Mouse (Mus musculus): Measurements from ENCODE around the gene Eif2d. TPM values are rescaled to one million over a fixed set of nuclear protein-coding genes. Genes with fewer than 3 reads are reported as not detected.

Eif2d gene
- polyA plus RNA-seq (2012; rRNA removed) = 39.3 and 45.1 TPM in 2 replicates

DNA sequence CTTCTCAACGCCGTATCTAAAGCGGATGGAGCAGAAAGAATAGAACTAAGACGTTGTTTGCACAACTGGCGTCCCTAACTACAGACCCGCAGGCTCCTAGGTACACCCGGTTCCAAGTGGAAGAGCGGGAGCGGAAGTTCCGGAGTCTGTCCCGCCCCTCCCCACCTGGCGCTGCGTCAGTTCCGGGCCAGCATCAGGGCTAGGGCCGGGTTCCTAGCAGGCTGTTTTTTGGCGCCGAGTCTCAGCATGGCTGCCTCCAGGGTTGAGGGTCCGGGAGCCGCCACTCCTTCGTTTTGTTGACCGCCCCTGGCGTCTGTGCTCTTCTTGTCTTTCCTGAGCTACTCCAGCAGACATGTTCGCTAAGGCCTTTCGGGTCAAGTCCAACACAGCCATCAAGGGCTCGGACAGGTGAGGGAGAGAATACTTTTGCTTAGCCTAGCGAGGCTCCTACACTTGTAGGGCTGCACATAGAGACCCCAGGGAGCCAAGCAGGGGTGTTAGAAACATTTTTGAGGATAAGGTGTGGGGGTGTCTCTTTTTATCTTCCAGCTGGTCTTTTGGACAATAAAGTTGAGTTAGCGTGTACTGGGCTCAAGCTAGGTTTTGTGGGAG is at the start of gene Eif2d:
Eif2d (plus strand) TSS at position 164 of the 612 bp plus-strand sequence.
- DNase-seq (ENCODE audit: low spot score) = peak; percentile 75

DNA sequence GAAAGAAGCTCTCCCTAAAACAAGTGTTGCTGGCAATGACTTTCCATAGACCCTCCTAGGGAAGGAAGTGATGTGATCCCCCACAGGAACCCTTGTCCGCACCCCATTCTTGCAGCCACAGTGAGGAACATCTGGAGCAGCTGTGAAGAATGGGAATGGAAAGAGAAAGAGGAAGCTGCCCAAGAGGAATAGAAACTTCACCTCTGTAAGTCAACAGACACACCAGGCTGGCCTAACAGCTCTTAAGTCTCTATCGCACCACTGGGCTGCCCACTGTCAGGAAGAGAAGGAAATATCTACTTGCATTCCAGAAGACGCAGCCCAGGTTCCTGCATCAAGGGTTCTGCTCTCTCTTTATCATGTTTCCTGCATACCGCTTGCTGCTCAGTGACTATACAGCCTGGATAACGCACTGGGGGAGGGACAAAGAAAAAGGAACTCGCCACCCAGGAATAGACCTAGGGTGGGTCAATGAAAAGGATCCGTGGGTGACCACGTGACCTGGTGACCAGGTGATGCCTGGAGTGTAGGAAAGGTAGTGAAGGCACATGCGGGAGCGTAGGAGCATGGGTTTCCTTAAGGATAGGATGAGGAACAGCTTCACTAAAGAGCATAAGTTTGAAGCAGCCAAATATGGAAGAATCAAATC is 49.1 kb upstream of the Eif2d start:
- no peak for DNase-seq (ENCODE audit: low spot score)

DNA sequence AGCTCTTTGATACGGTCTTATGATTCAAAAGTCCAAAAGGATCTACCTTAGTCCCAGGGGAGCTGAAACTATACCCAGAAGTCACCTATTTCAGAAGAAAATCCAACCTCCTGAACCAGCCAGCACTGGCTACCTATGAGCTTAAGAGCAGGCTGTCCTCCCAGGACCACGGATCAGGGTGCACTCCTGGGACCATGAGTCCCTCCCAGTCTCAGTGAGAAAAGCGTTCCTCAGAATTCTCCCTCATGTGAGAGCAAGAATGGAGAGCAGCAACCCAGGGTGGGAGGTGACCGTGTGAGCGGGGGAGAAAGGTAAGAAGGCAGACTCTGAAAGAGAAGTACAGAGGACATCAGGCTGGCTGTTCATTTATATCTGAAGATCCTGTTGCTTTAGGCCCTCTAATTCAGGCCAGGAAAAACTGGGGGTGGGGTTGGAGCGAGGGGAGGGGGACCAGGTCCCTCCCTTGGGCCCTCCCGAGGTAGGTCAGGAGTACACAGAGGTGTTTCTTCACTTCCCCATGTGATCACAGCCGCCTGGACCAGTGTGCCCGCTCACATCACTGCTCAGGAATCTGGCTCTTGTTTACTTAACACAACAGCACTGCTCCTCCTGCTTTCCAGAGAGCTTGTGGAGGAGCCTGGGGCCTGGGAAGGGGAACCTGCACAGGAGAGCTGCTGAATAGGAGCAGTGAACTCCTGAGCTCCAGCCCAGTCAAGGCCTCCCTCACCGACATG is 45.2 kb upstream of the Eif2d start:
- DNase-seq (ENCODE audit: low spot score) = peak; percentile 50

DNA sequence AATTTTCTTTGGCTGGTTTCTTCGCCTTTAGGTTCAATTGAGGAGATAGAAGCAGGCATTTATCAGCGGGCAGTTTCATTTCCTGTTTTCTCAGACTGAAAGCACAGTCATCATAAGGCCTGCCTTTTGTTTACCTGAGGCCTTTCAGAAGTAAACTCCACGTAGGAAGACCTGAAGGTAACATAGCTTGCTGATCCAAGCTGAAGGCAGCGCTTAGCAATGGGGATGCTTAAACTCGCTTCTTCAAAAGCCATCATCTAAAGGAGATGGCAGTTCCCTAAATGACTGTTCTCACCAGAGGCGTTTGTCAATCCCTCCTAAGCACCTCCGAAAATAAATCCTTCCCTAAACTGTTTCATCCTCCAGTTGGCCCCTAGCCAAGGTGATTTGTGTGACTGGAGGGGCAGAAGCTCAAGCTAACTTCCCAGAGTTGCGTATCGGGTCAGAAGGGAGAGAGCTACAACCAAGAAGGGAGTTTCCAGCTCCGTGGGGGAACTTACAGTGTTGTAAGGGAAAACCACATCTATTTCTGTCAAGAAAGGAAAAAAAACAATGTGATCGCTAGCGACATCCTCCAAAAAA is 42.4 kb upstream of the Eif2d start:
- DNase-seq (ENCODE audit: low spot score) = no peak

DNA sequence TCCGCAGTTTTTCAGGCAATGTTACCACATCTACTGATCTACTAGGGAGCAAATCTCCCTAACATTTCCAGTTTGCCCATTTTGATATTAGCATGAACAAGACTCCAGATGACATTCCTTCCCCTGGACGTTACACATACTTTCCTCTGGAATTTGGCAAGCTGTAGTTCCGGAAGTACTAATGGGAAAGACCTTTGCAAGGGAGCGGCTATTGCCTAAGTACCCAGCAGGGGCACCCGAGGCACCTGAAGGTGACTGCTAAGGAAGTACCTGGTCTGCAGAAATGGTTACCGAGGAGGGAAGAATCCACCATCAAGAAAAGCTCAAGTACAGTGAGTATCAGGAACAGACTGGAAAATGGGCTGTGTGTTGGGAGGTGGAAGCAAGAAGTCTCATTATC is 40.4 kb upstream of the Eif2d start:
- no peak for DNase-seq (ENCODE audit: low spot score)

DNA sequence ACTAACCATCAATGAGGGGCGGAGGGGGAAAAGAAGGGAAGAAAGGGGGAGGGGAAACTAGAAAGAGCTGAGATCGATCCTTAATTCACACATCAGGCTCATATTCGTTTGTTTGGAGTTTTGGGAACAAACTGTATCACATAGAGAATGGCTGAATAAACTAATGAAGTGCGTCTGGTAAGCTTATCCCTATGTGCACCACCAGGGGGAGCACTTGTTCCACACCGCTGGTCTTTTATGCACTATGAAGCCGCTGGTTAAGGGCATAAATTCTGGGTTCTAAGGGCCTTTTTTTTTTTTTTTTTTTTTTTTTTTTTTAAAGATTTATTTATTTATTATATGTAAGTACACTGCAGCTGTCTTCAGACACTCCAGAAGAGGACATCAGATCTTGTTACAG is 37.0 kb upstream of the Eif2d start:
- no peak for DNase-seq (ENCODE audit: low spot score)

DNA sequence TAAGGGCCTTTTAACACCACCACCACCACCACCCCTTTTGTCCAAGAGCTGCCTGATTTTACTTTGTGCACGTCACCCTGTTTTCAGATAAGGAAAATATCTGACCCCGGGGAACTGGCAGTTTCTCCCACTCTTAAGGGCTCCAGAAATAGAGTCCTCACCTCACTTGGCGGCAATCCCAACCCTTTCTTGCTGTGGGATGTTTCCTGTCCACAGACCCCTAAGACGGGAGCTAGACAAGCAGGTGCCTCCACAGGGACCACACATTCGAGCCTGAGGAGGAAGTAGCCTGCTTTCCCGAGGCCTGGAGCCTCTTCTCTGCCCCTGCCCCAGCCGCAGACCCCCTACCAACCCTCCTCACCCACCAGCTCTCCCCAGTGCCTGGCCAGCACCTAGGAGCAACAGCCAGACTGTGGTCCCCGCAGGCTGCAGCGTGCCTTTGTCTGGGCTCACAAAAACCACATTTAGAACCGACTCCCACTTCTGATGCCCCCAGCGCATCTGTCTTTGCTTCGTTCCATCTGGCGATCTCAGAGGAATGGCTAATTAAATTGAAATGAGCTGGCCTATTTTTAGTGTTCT is 36.5 kb upstream of the Eif2d start:
- no peak for DNase-seq (ENCODE audit: low spot score)

DNA sequence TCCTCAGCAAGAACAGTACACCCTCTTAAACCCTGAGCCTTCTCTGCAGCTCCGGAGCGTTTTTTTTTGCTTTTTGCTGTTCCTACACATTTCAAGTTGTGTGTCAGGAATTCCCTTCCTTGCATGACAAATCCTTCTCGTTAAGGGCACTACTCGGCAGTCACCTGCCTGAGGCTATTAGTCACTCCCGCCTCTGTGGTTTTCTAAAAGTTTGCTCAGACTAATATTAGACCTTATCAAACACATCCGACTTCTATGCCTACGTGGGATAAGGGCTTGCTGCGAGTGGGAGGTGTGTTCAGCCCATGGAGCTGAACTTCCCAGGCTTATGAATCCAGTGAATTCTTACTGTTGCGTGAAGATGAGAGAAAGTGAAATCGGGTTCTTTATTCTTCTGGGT is 34.5 kb upstream of the Eif2d start:
- no peak for DNase-seq (ENCODE audit: low spot score)

DNA sequence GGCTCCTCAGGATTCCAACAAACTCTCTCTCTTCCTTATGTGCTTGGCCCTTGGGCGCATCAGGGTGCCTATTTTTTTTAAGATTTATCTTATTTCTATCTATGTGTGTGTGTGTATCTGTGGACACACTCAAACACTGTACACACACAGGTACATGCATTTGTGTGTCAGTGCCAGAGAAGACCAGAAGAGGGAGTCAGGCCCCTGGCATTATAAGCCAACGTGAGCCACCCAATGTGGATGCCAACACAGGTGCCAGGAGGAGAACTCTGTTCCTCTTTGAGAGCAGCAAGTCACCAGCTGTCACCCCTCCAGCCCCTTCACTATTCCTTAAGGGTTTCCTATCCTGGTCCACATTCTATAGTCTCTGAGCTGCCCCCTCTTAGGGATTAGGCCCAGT is 34.0 kb upstream of the Eif2d start:
- no peak for DNase-seq (ENCODE audit: low spot score)

DNA sequence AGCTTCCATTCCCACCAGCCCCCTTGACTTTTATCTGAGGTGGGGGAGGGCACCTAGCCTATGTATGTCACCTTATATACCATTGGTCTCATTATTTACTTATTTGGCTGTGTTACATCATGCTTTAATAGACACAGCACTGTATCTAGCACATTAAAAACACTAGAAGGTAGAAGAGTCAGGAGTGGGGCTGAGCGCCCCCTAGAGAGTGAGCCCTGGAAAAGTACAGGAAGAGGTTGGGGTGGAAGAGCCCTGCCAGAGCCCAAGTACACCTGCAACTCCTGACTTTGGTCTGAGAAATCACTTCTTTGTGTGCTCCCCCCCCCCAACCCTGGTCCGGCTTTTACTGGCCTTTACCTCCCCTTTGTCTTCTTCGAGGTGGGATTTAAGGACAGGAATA is 31.0 kb upstream of the Eif2d start:
- DNase-seq (ENCODE audit: low spot score) = no peak

DNA sequence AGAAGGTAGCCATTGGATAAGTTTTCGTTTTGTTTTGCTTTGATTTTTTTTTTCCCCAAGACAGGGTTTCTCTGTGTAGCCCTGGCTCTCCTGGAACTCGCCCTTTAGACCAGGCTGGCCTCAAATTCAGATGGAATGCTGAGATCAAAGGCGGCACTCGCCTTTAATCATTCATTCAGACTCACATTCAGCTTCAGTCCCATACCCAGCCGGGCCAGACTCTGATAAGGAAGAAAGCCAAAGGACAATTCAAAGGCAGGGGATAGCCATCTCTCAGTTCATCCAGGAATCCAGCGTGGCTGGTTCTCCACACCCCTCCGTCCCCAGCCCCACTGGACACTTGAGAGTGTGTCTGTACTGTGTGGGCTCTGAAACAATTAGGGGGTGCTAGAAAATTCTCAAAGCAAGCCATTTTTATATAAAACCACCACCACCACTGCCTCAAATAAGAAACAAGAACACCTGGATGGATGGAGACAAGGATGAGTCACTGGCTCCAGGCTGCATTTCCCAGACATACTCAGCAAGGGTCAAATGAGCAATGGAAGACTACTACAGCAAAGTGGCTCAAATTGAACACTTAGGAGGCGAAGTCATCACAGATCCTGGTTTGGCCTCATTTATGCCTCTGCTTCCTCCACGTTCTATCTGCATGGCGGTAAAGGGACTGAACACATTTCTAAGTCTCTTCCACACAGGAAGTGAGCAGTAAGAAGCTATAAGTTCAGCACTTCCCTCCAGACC is 29.3 kb upstream of the Eif2d start:
- no peak for DNase-seq (ENCODE audit: low spot score)

DNA sequence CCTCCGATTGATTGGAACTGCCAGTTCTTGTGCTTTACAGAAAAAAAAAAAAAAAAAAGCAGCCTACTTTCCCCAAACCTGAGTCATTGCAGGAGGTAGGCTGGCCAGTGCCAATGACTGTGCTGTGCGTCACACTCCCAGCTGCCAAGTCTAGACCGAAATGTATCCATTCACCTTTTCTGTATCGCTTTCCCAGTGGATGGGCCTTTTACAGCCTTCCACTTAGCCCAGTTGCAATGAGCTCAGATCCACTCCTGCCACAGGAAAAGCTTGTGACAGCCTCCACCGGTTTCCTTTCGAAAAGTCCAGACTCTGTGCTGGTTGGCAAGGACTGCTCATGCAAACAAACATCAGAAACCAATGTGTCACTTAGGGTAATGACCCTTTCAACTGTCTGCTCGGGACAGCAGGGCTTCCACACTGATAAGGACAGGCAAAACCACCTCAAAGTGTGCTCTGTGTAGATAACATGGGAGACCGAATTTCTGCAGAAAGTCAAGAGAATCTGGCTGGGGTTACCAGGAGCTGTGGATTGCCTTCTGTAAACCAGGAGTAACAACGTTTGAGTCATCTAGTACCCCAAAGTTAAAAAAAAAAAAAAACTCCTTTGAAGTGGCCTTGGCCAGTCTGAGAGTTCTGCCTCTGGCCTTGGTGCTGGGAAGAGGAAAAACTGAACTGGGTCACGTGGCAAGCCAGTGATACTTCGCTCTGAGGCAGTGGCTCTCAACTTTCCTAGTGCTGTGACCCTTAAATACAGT is 26.8 kb upstream of the Eif2d start:
- no peak for DNase-seq (ENCODE audit: low spot score)

DNA sequence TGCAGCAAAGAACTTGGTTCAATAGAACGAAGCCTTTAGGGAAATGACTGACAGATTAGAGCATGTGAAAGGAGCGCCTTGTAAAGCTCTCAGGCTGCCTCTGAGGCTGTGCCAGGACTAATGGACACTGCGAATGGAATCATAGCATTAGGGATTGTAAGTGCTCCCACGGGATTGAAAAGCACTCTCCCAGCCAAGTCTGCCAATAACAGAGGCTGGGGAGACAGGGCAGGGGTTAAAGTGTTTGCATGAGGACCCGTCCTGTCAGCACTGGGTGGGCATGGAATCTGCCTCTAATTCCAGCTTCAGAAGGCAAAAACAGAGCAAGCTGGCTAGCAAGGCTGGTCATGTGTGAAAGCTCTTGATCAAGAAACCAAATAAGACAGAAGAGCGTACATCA is 18.8 kb upstream of the Eif2d start:
- no peak for DNase-seq (ENCODE audit: low spot score)

DNA sequence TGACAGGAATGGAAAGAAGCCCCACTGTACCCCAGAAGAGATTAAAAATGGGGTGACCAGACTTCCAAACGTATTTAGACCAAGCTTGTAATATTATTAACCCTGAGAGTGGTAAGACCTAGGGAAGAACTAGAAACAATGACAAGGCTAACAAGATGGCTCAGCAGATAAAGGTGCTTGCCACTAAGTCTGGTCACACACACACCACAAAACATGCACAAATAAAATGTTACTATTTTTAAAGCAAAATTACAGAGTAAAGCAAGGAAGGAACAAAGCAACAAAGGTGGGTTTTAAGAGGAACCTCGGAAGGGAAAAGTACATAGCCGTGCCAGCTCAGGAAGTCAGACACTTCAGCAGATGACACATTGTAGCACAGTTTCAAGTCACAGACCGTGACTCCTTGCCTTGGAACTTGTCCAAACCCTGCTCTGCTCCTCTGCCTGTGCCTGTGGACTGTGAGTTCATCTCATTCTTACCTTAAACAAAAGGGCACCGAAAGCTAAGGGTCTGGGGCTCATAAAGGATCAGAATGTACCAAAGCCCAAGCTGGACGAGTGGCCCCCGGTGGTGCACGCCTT is 17.9 kb upstream of the Eif2d start:
- DNase-seq (ENCODE audit: low spot score) = no peak

DNA sequence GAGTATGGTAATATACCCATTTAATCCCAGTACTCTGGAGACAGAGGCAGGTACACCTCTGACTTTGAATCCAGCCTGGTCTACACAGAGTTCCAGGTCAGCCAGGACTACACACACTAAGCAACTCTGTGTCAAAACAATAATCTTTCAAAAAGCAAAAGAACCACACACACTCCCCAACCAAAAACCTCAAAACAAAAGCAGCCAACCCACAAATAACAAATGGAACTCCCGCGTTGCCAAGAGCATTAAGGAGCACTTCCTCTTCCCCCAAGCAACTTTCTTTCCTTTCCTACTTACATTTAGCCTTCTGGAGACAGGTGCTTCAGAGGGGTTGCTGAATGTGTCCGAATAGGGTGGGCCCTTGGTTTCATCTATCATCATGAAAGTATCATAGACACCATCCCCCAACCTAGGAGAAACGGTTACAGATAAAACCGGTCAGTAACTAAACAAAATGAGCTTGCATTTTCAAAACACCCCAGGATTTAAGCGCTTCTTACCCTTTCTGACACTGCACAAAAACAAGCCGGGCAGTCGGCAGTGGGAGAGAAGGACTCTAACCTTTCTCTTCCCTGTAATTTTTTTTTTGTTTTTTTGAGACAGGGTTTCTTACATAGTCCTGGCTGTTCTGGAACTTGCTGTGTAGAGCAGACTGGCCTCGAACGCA is 16.9 kb upstream of the Eif2d start:
- no peak for DNase-seq (ENCODE audit: low spot score)

DNA sequence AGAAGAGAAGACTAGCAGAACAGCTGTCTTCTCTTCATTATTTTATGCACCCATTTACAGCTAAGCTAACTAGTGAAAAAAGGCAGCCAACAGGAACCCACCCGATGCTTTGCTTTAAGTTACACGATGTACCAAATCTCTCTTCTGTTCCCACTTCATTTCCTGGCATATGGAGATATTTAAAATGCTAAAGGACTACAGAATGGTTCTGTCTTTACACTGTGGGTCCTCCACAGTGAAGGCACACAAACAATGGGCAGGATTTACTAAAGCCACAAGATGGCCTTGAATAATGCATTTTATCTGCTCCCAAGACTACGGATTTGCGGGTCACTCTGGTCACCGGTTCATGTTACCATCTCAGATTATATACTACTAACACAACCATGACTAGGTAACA is 15.9 kb upstream of the Eif2d start:
- DNase-seq (ENCODE audit: low spot score) = no peak

DNA sequence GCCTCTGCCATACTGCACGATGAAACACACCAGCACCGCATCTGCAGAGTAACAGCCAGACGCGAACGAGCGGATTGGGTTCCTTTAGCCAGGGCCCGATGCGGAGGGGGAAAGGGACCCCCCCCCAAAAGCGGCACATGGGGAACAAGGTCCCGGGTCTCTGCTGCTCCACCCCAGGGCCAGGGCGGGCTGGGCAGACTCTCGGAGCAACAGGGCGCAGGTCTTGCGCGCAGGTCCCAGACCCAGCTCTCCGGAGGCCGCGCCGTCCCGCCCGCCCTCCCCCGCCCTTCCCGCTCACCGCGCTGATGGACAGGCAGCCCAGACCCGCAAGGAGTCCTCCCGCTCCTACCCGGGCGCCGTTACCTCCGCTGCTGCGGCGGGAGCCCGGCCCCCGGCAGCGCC is 15.3 kb upstream of the Eif2d start:
- no peak for DNase-seq (ENCODE audit: low spot score)

DNA sequence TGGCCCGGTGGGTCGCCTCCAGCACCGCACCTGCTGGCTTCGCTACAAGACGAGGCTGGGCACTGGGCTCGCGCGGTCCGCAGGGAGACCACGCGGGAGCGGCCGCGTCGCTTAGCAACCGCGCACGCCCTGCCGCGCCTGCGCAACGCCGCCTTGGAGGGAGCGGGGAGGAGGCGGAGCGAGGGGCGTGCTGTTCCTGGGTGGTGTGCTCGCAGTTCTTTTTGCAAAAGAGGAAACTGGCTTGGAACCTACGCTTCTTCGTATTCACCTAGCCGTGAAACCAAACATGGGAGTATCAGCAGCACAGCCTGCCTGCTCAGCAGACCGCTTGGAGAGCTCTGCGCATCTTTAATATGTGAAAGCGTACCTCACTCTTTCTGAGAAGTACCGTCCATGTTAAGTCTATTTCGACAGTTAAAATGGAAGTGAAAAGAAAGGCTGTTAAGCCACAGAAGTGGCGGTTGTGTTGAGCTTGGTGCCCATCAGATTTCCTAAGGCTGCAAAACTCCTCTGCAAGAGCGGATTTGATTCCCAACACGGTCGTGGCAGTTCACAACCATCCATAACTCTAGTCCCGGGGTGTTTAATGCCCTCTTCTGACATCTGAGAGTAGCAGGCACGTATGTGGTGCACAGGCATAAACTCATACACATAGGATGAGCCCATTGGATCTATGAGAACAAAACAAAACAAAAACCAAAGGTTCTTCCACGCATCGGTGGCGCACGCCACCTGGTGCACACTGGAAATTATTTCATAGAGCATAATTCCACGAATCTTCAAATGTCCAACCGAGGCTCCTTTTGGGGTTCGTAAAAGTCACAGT is 14.6 kb upstream of the Eif2d start, which contains the start of gene Dyrk3:
Dyrk3 (minus strand) TSS at position 150 of the 826 bp plus-strand sequence.
- DNase-seq (ENCODE audit: low spot score) = peak; percentile 77

Measured in urinary bladder, adult 2 months (tissue).